Mouse (Mus musculus): ENCODE data around the gene Fxyd6.
A peak's percentile ranks its signal among the peaks of the same experiment; 100 is the strongest.

- TF ChIP-seq NRF1 (IDR thresholded peaks at IDR 0.05; ENCODE audit: low read depth, low read length) (no peak), HCFC1 (IDR thresholded peaks at IDR 0.05; ENCODE audit: low read depth, low read length) (peak; percentile 50), CTCF (conservative IDR thresholded peaks at IDR 0.05 in 1 of 2, IDR thresholded peaks at IDR 0.05 in 1 of 2; ENCODE audit: low read depth in 2 of 2, low read length in 2 of 2) (peak; percentile 86 to 97), EP300 (IDR thresholded peaks at IDR 0.05; ENCODE audit: low read length) (peak; percentile 42; the same call in 1 of the 2 replicates), GABPA (IDR thresholded peaks at IDR 0.05; ENCODE audit: insufficient replicate concordance, low read depth, low read length) (no peak), ZMIZ1 (IDR thresholded peaks at IDR 0.05; ENCODE audit: low read depth, low read length) (no peak), KAT2A (IDR thresholded peaks at IDR 0.05; ENCODE audit: insufficient replicate concordance, low read length) (no peak), MYC (IDR thresholded peaks at IDR 0.05; ENCODE audit: low read depth, low read length) (peak; percentile 65; the same call in 1 of the 2 replicates), POLR2A (IDR thresholded peaks at IDR 0.05; ENCODE audit: low read depth, low read length) (peak; percentile 42; the same call in 1 of the 2 replicates), MAX (IDR thresholded peaks at IDR 0.05; ENCODE audit: low read length) (peak; percentile 48; the same call in 1 of the 2 replicates), CHD2 (IDR thresholded peaks at IDR 0.05; ENCODE audit: low read length) (no peak), JUN (IDR thresholded peaks at IDR 0.05; ENCODE audit: insufficient read depth, low read depth, low read length) (no peak), RAD21 (IDR thresholded peaks at IDR 0.05; ENCODE audit: low read depth, low read length) (peak; percentile 73), ZKSCAN1 (IDR thresholded peaks at IDR 0.05; ENCODE audit: borderline replicate concordance, low read depth, low read length) (no peak)
Measured at GRCm38 (mm10) chr9:45417245-45417644, 47.3 kb downstream of the Fxyd6 start.

Data from CH12.LX (cell line).